Mouse (Mus musculus): Measurements from ENCODE around the gene 4933400A11Rik. TPM values are rescaled to one million over a fixed set of nuclear protein-coding genes. Genes with fewer than 3 reads are reported as not detected.

The 4933400A11Rik gene
- 0.13 TPM in 1 of 2 replicates, not detected in the other for polyA plus RNA-seq (2015; fragmentation: Nextera tagmentation; extraction: Ambion mirVana)

DNA sequence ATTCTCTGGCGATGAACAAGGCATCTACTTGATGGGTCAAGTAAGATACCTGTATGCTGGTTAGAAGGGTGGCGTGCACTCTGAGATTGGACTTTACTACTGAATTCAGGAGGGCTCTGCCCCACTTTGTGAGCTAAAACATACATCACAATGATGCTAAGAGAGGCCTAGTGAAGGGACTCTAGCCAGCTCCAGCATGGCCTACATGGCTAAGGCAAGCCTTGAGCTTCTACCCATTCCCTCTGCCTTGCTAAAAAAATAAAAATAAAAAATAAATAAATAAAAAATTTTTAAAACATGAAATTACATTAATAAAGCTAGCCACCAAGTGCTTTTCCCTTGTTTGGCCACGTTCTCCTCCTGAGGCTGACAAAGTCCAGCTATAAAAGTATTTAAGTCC, at the start of gene 4933400A11Rik:
4933400A11Rik (minus strand) TSS at position 101 of the 400 bp plus-strand sequence.

Other genes starting within 250 kb of the 4933400A11Rik start
- 3.1 and 4.4 TPM in 2 replicates for gene Mid1, start 94.4 kb downstream of the 4933400A11Rik start, polyA plus RNA-seq (2015; fragmentation: Nextera tagmentation; extraction: Ambion mirVana)
- 23.8 and 39.6 TPM in 2 replicates for gene Gm21887, start 230.0 kb upstream of the 4933400A11Rik start, polyA plus RNA-seq (2015; fragmentation: Nextera tagmentation; extraction: Ambion mirVana)